ENCODE assay signal across 20 mouse cellular contexts in the genomic region with DNA sequence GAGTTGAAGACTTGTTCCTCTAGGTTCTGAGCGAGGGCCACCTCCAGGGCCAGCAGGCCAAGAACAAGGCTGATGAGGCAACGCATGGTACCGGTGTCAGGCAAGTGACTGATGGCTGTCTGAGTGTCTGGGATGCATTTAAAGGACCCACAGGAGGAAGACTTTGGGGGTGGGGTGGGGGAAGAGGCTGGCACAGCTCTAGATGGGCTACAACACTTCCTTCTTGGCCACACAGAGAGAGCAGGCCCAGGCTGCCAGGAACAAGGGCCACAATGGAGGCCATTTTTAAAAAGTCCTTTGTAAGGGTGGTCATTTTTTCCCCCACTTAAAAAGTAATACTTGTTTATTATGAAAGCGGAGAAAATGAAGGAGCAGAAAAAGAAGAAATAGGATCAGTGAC. TPM values are rescaled to one million over a fixed set of nuclear protein-coding genes. Genes with fewer than 3 reads are reported as not detected.
DNase-seq lines count a peak whose midpoint lies in the region; ATAC-seq lines count a peak whose summit lies in the region.
"Had no signal": no experiment of that assay in that cellular context is flagged by ENCODE, and none has a peak within 500 bp of the region (broad histone marks: within the 10 kb centered on the region; RNA-seq: fewer than 3 reads in every experiment).

Wap (minus strand) TSS at position 101 of the 400 bp plus-strand sequence.

- no peaks in the 10 kb centered on the region for H3K9me3 ChIP-seq in forebrain, embryonic 11.5 days (ENCODE audit: control insufficient read depth, low read length)
- no peaks in the 10 kb centered on the region for H3K9me3 ChIP-seq in forebrain, embryonic 15.5 days
- no peaks in the 10 kb centered on the region for H3K9me3 ChIP-seq in heart, embryonic 12.5 days (replicated peaks)
- H3K9me3 ChIP-seq: G1E had no signal

- H3K27me3 ChIP-seq in forebrain, embryonic 11.5 days (ENCODE audit: control insufficient read depth, insufficient read depth, low read length) = no peaks in the 10 kb centered on the region
- no peaks in the 10 kb centered on the region for H3K27me3 ChIP-seq in forebrain, embryonic 15.5 days
- H3K27me3 ChIP-seq in heart, embryonic 12.5 days (replicated peaks) = no peaks in the 10 kb centered on the region
- H3K27me3 ChIP-seq: Patski had no signal

- no peak within 1 kb of the TSS for H3K4me2 ChIP-seq in forebrain, embryonic 11.5 days (ENCODE audit: low read depth, low read length, severe bottlenecking)
- no peak within 1 kb of the TSS for H3K4me2 ChIP-seq in forebrain, embryonic 15.5 days (replicated peaks)
- H3K4me2 ChIP-seq in heart, embryonic 12.5 days = no peak within 1 kb of the TSS

- no peaks in the 10 kb centered on the region for H3K36me3 ChIP-seq in forebrain, embryonic 11.5 days (ENCODE audit: control insufficient read depth, insufficient read depth, low read length)
- no peaks in the 10 kb centered on the region for H3K36me3 ChIP-seq in forebrain, embryonic 15.5 days
- no peaks in the 10 kb centered on the region for H3K36me3 ChIP-seq in heart, embryonic 12.5 days
- H3K36me3 ChIP-seq: G1E had no signal

- H3K4me1 ChIP-seq in forebrain, embryonic 11.5 days (replicated peaks; ENCODE audit: control insufficient read depth, insufficient read depth, low read length) = no peaks in the 10 kb centered on the region
- no peaks in the 10 kb centered on the region for H3K4me1 ChIP-seq in forebrain, embryonic 15.5 days
- H3K4me1 ChIP-seq in heart, embryonic 12.5 days (replicated peaks) = no peaks in the 10 kb centered on the region

- peak; percentile 39 for DNase-seq in forebrain, embryonic 11.5 days (ENCODE audit: low spot score)
- DNase-seq in heart, adult 11 months = peak; percentile 83
- DNase-seq: adrenal gland, adult 2 months; adrenal gland, adult 8-10 months; adrenal gland, postnatal 10 days; adrenal gland, postnatal 14 days; adrenal gland, postnatal 25 days; adrenal gland, postnatal 36 days; B cell, adult 2 months; cerebellum, adult 11 months; cerebellum, adult 11-12 months; cerebellum, adult 18-20 months had no signal

- H3K9ac ChIP-seq in forebrain, embryonic 11.5 days (ENCODE audit: low read length) = no peak within 1 kb of the TSS
- H3K9ac ChIP-seq in forebrain, embryonic 15.5 days (replicated peaks) = no peak within 1 kb of the TSS
- no peak within 1 kb of the TSS for H3K9ac ChIP-seq in heart, embryonic 12.5 days

- no peak within 1 kb of the TSS for H3K4me3 ChIP-seq in forebrain, embryonic 11.5 days (ENCODE audit: low read depth, low read length)
- H3K4me3 ChIP-seq in forebrain, embryonic 15.5 days = no peak within 1 kb of the TSS
- no peak within 1 kb of the TSS for H3K4me3 ChIP-seq in heart, embryonic 12.5 days

- 91% methylated on average over 4 of the region's 4 CpGs for WGBS in forebrain, embryonic 11.5 days
- WGBS in forebrain, embryonic 15.5 days = 96% methylated on average over 4 of the region's 4 CpGs
- WGBS in heart, embryonic 12.5 days = 87% methylated on average over 4 of the region's 4 CpGs

- no peak within 1 kb of the TSS for H3K27ac ChIP-seq in forebrain, embryonic 11.5 days (ENCODE audit: low read depth, low read length)
- no peak within 1 kb of the TSS for H3K27ac ChIP-seq in forebrain, embryonic 15.5 days (replicated peaks)
- no peak within 1 kb of the TSS for H3K27ac ChIP-seq in heart, embryonic 12.5 days (ENCODE audit: poor library complexity, severe bottlenecking)

- no peak for ATAC-seq in forebrain, embryonic 11.5 days (replicated peaks; ENCODE audit: low FRiP score)
- ATAC-seq in forebrain, embryonic 15.5 days (replicated peaks) = no peak
- ATAC-seq in heart, embryonic 12.5 days (ENCODE audit: insufficient number of reproducible peaks, low FRiP score) = no peak
- ATAC-seq: activated CD4-positive, CD25-positive, alpha-beta regulatory T cell, adult 4 months; CD4-positive, CD25-positive, alpha-beta regulatory T cell, adult 4 months; Patski had no signal

RNA-seq across cellular contexts. Expression of gene Wap, which starts in this region (rescaled TPM):
- polyA plus RNA-seq in forebrain, embryonic 11.5 days (2014; fragmentation: Nextera tagmentation; extraction: Ambion mirVana) = not detected in 2 replicates
- polyA plus RNA-seq in forebrain, embryonic 15.5 days (2015; fragmentation: Nextera tagmentation; extraction: Ambion mirVana) = not detected in 2 replicates
- polyA plus RNA-seq in heart, embryonic 12.5 days (2016; fragmentation: Nextera tagmentation; extraction: Ambion mirVana) = not detected in 2 replicates
- polyA plus RNA-seq: activated CD4-positive, CD25-positive, alpha-beta regulatory T cell, adult 4 months; adrenal gland, adult 2 months; brain, embryonic 14.5 days; C2C12; CD4-positive, CD25-positive, alpha-beta regulatory T cell, adult 4 months; G1E; Patski had no signal

Comparison
In these comparisons a context has a peak if more than half of its experiments do, and no peak if none do; other contexts are left out.
1. Peak in DNase-seq in forebrain, embryonic 11.5 days; RNA of the gene not detected or under 1 TPM.